ENCODE assay signal across 11 mouse cellular contexts in genomic region chr13:116310463-116310765, GRCm38 (mm10). TPM values are rescaled to one million over a fixed set of nuclear protein-coding genes. Genes with fewer than 3 reads are reported as not detected.
A peak's percentile ranks its signal among the peaks of the same experiment; 100 is the strongest.
DNase-seq lines count a peak whose midpoint lies in the region; ATAC-seq and TF ChIP-seq lines count a peak whose summit lies in the region.
"Had no signal": no experiment of that assay in that cellular context is flagged by ENCODE, and none has a peak within 500 bp of the region (broad histone marks: within the 10 kb centered on the region; RNA-seq: fewer than 3 reads in every experiment).

No protein-coding gene starts in this region.

- H3K4me1 ChIP-seq in E14TG2a.4 (replicated peaks; ENCODE audit: low read depth, low read length): peaks cover 16% of the 10 kb centered on the region
- H3K4me1 ChIP-seq in forebrain, embryonic 16.5 days (replicated peaks; ENCODE audit: control insufficient read depth, insufficient read depth, low read length): peaks cover 13% of the 10 kb centered on the region
- H3K4me1 ChIP-seq in limb, embryonic 15.5 days: peaks cover 18% of the 10 kb centered on the region

- intact Hi-C loops in gastrocnemius, adult 2 months (cut with DNase I): no loop called here

- no peak for TF ChIP-seq CTCF in gastrocnemius, adult 2 months (IDR thresholded peaks at IDR 0.05)
- no peak for TF ChIP-seq CTCF in E14TG2a.4 (conservative IDR thresholded peaks at IDR 0.05; ENCODE audit: low read length)

- H3K27me3 ChIP-seq in E14TG2a.4 (ENCODE audit: insufficient read depth, low read length): peaks cover 78% of the 10 kb centered on the region
- H3K27me3 ChIP-seq in forebrain, embryonic 16.5 days (replicated peaks; ENCODE audit: control insufficient read depth, insufficient read depth, low read length): peaks cover 57% of the 10 kb centered on the region
- peaks cover 85% of the 10 kb centered on the region for H3K27me3 ChIP-seq in limb, embryonic 15.5 days

- DNase-seq in gastrocnemius, adult 2 months: no peak
- no peak for DNase-seq in gastrocnemius, adult 8-10 months (ENCODE audit: low spot score in 2 of 2)
- no peak for DNase-seq in layer of hippocampus, adult 9-11 months
- no peak for DNase-seq in urinary bladder, postnatal 10 days (ENCODE audit: low spot score)
- DNase-seq: kidney, adult 8-10 months had no signal

- H3K36me3 ChIP-seq in E14TG2a.4 (ENCODE audit: insufficient read depth, low read length): no peaks in the 10 kb centered on the region
- H3K36me3 ChIP-seq in forebrain, embryonic 16.5 days (ENCODE audit: control insufficient read depth, insufficient read depth): no peaks in the 10 kb centered on the region
- H3K36me3 ChIP-seq in limb, embryonic 15.5 days: no peaks in the 10 kb centered on the region

- no peak overlapping the region for H3K27ac ChIP-seq in gastrocnemius, adult 2 months
- H3K27ac ChIP-seq in forebrain, embryonic 16.5 days (ENCODE audit: low read length): no peak overlapping the region
- H3K27ac ChIP-seq in limb, embryonic 15.5 days: no peak overlapping the region

- no peaks in the 10 kb centered on the region for H3K9me3 ChIP-seq in E14TG2a.4 (ENCODE audit: low read length)
- peaks cover 2% of the 10 kb centered on the region; the same call in 1 of the 2 replicates for H3K9me3 ChIP-seq in forebrain, embryonic 16.5 days (ENCODE audit: control insufficient read depth, low read length)
- H3K9me3 ChIP-seq in limb, embryonic 15.5 days: no peaks in the 10 kb centered on the region

- no peak for ATAC-seq in forebrain, embryonic 16.5 days
- no peak for ATAC-seq in limb, embryonic 15.5 days (ENCODE audit: insufficient number of reproducible peaks, low FRiP score, low TSS enrichment, low read depth)
- no peak for ATAC-seq in megakaryocyte progenitor cell, adult 5-6 weeks (replicated peaks; ENCODE audit: poor library complexity)

- 0 out of 2 replicates have a peak overlapping the region, but pooled peaks have one; percentile 19 for H3K9ac ChIP-seq in forebrain, embryonic 16.5 days (replicated peaks; ENCODE audit: low read depth, low read length)
- no peak overlapping the region for H3K9ac ChIP-seq in limb, embryonic 15.5 days

- under 1% methylated on average over 9 of the region's 9 CpGs for WGBS in forebrain, embryonic 16.5 days
- under 1% methylated on average over 9 of the region's 9 CpGs for WGBS in limb, embryonic 15.5 days

- peak overlapping the region; percentile 72 for H3K4me3 ChIP-seq in gastrocnemius, adult 2 months
- H3K4me3 ChIP-seq in E14TG2a.4 (replicated peaks; ENCODE audit: low read length): peak overlapping the region; percentile 89
- H3K4me3 ChIP-seq in forebrain, embryonic 16.5 days (replicated peaks; ENCODE audit: low read length): peak overlapping the region; percentile 70
- peak overlapping the region; percentile 60 for H3K4me3 ChIP-seq in limb, embryonic 15.5 days

- peak overlapping the region; percentile 79 for H3K4me2 ChIP-seq in forebrain, embryonic 16.5 days (ENCODE audit: low read length)
- H3K4me2 ChIP-seq in limb, embryonic 15.5 days: peak overlapping the region; percentile 98

RNA-seq across cellular contexts. Expression of gene Isl1, which starts 0.9 kb away (rescaled TPM):
- under 1 TPM in 1 of 2 experiments, not detected in 1; 0.89 TPM for total RNA-seq in gastrocnemius, adult 2 months (2021)
- under 1 TPM in 3 of 4 experiments, not detected in 1; 0.29 to 0.36 (median 0.29) TPM for total RNA-seq in gastrocnemius, adult 8-10 months (2022)
- polyA plus RNA-seq in forebrain, embryonic 16.5 days (2015; fragmentation: Nextera tagmentation; extraction: Ambion mirVana): 49.7 and 61.5 TPM in 2 replicates
- 1.1 and 1.5 TPM in 2 replicates for polyA plus RNA-seq in limb, embryonic 15.5 days (2015; fragmentation: Nextera tagmentation; extraction: Ambion mirVana)
- total RNA-seq in megakaryocyte progenitor cell, adult 5-6 weeks (2015): not detected in 2 replicates
- 0.58 TPM in 1 of 2 replicates, not detected in the other for total RNA-seq in megakaryocyte progenitor cell, adult 5-6 weeks (2017)
- total RNA-seq: liver, adult 2 months had no signal
- polyA plus RNA-seq: erythroblast, embryonic 14.5 days; liver, adult 2 months had no signal
